Mouse (Mus musculus): ENCODE measurements at regions not wholly inside any gene's neighbourhood (a gene's known extent, or its start where the extent isn't known, plus 50 kb on each side); places are given as distances from the start of the nearest gene placed in this dataset.

- TF ChIP-seq GATA1 (IDR thresholded peaks at IDR 0.05; ENCODE audit: borderline replicate concordance, low read length): no peak
- no peak for TF ChIP-seq FLI1 (IDR thresholded peaks at IDR 0.05; ENCODE audit: low read length)
Observed at GRCm38 (mm10) chr1:143938569-143938968, 65.4 kb downstream of the Rgs2 start.

All from megakaryocyte, embryonic 14.5 days (primary cell).